Mouse (Mus musculus): ENCODE measurements around the gene Dok5. TPM values are rescaled to one million over a fixed set of nuclear protein-coding genes. Genes with fewer than 3 reads are reported as not detected.
A peak's percentile ranks its signal among the peaks of the same experiment; 100 is the strongest.

Dok5 gene
- polyA plus RNA-seq, 1 experiment from 2014 or later, result 61.9 TPM

- H3K9me3 ChIP-seq, result no peaks in the 10 kb centered on the region
- 91% methylated on average over 8 of the region's 8 CpGs for WGBS
These were observed 184.0 kb downstream of the Dok5 start for GRCm38 (mm10) chr2:170915646-170916045.

GRCm38 (mm10) chr2:170922260-170922659 lies 190.7 kb downstream of the Dok5 start:
- Histone ChIP-seq H3K4me1 (replicated peaks) (peaks cover 8% of the 10 kb centered on the region; the same call in 1 of the 2 replicates), H3K4me2 (no peak overlapping the region), H3K9ac (no peak overlapping the region), H3K4me3 (no peak overlapping the region), H3K9me3 (no peaks in the 10 kb centered on the region), H3K27ac (replicated peaks) (peak overlapping the region; percentile 32; the same call in 1 of the 2 replicates), H3K36me3 (no peaks in the 10 kb centered on the region), H3K27me3 (no peaks in the 10 kb centered on the region)
- peak; percentile 79 for ATAC-seq (ENCODE audit: low FRiP score, low read depth)
- WGBS, result 24% methylated on average over 3 of the region's 3 CpGs

More at GRCm38 (mm10) chr2:170915646-170916045, 184.0 kb downstream of the Dok5 start:
- Histone ChIP-seq H3K27me3 (no peaks in the 10 kb centered on the region), H3K4me1 (replicated peaks) (peaks cover 11% of the 10 kb centered on the region), H3K36me3 (no peaks in the 10 kb centered on the region), H3K4me3 (no peak overlapping the region), H3K9ac (no peak overlapping the region), H3K4me2 (no peak overlapping the region), H3K27ac (replicated peaks) (no peak overlapping the region)
- no peak for ATAC-seq (ENCODE audit: low FRiP score, low read depth)

GRCm38 (mm10) chr2:170924131-170924530 lies 192.5 kb downstream of the Dok5 start:
- Histone ChIP-seq H3K9me3 (no peaks in the 10 kb centered on the region), H3K27ac (replicated peaks) (no peak overlapping the region), H3K4me3 (no peak overlapping the region), H3K4me1 (replicated peaks) (peaks cover 8% of the 10 kb centered on the region; the same call in 1 of the 2 replicates), H3K36me3 (no peaks in the 10 kb centered on the region), H3K9ac (no peak overlapping the region), H3K4me2 (no peak overlapping the region), H3K27me3 (no peaks in the 10 kb centered on the region)
- no peak for ATAC-seq (ENCODE audit: low FRiP score, low read depth)
- 95% methylated on average over 4 of the region's 4 CpGs for WGBS

- Histone ChIP-seq H3K27me3 (no peaks in the 10 kb centered on the region), H3K36me3 (no peaks in the 10 kb centered on the region), H3K9me3 (no peaks in the 10 kb centered on the region), H3K27ac (replicated peaks) (no peak overlapping the region), H3K9ac (no peak overlapping the region), H3K4me3 (no peak overlapping the region), H3K4me2 (no peak overlapping the region), H3K4me1 (replicated peaks) (peaks cover 8% of the 10 kb centered on the region; the same call in 1 of the 2 replicates)
- WGBS, result 77% methylated on average over 9 of the region's 9 CpGs
- ATAC-seq (ENCODE audit: low FRiP score, low read depth), result no peak
These were observed 194.6 kb downstream of the Dok5 start for GRCm38 (mm10) chr2:170926237-170926636.

Other genes starting within 250 kb of the Dok5 start
- 113 and 130 TPM in 2 replicates for gene Pfdn4, start 235.4 kb upstream of the Dok5 start, polyA plus RNA-seq (2015; fragmentation: Nextera tagmentation; extraction: Ambion mirVana)
- gene Cyp24a1, start 234.7 kb upstream of the Dok5 start, polyA plus RNA-seq (2015; fragmentation: Nextera tagmentation; extraction: Ambion mirVana), result 0.10 and 0.14 TPM in 2 replicates
- 0.10 and 0.14 TPM in 2 replicates for gene 4930470P17Rik, start 129.8 kb upstream of the Dok5 start, polyA plus RNA-seq (2015; fragmentation: Nextera tagmentation; extraction: Ambion mirVana)